Mouse (Mus musculus) liver, postnatal 0 days (tissue): ENCODE data around the gene Gm37240.

ENCODE experiments used
- CTCF ChIP-seq: sonication (generic); IDR thresholded peaks from 2 replicates; pipeline ENCODE4 v1.5.1; 2016; ENCODE audit warnings: antibody characterized with exemption, low read depth
- EP300 ChIP-seq: IDR thresholded peaks from 2 replicates; pipeline ENCODE4 v1.6.1; 2016; ENCODE audit warnings: antibody characterized with exemption, low read depth, mild to moderate bottlenecking

- TF ChIP-seq CTCF (no peak), EP300 (no peak)
Measured at GRCm38 (mm10) chr3:85339269-85339820, 548.0 kb downstream of the Gm37240 start.
